Mouse (Mus musculus) stomach, embryonic 16.5 days (tissue): ENCODE data around the gene H3f3b. TPM values are rescaled to one million over a fixed set of nuclear protein-coding genes. Genes with fewer than 3 reads are reported as not detected.

Experiments used
- ATAC-seq: fragments of 200-750 bp; cut with Nextera tagmentation; 2 replicates; pipeline ENCODE4 v1.8.0; 2017; ENCODE audit warnings: moderate number of reproducible peaks, moderate TSS enrichment; ENCODE audit not compliant: insufficient read depth, low FRiP score
- H3K27ac ChIP-seq: fragments of 300-500 bp; sonication (generic); 2 replicates; pipeline ENCODE4 v1.5.1; 2014; ENCODE audit warnings: low read length
- H3K27me3 ChIP-seq: fragments of 300-500 bp; sonication (generic); 2 replicates; pipeline ENCODE4 v1.6.1; 2014; ENCODE audit warnings: low read length, control low read depth, mixed read lengths; ENCODE audit not compliant: control insufficient read depth, insufficient read depth
- H3K36me3 ChIP-seq: fragments of 300-500 bp; sonication (generic); 2 replicates; pipeline ENCODE4 v1.6.1; 2014; ENCODE audit warnings: low read length; ENCODE audit not compliant: control insufficient read depth, insufficient read depth
- H3K4me1 ChIP-seq: fragments of 300-500 bp; sonication (generic); 2 replicates; pipeline ENCODE4 v1.6.1; 2014; ENCODE audit warnings: low read length, control low read depth, mixed read lengths; ENCODE audit not compliant: control insufficient read depth, insufficient read depth
- H3K4me2 ChIP-seq: fragments of 300-500 bp; sonication (generic); 2 replicates; pipeline ENCODE4 v1.6.1; 2014; ENCODE audit warnings: low read depth, low read length, mixed read lengths
- H3K4me3 ChIP-seq: fragments of 300-500 bp; sonication (generic); replicated peaks from 2 replicates; pipeline ENCODE4 v1.5.1; 2014; ENCODE audit warnings: mild to moderate bottlenecking, low read length
- H3K9ac ChIP-seq: fragments of 300-500 bp; sonication (generic); 2 replicates; pipeline ENCODE4 v1.6.1; 2014; ENCODE audit warnings: low read length
- H3K9me3 ChIP-seq: fragments of 300-500 bp; sonication (generic); replicated peaks from 2 replicates; pipeline ENCODE4 v1.6.1; 2016; ENCODE audit warnings: low read length, control low read depth; ENCODE audit not compliant: control insufficient read depth
- WGBS: fragments of 180-500 bp; shearing (Covaris S2); extraction: QIAGEN DNeasy Blood & Tissue Kit; methylation state at CpG from one replicate; pipeline ENCODE4 v1.1.7; 2014; 5-methylcytosine and 5-hydroxymethylcytosine counted together
- polyA plus RNA-seq: library from polyadenylated mRNA; unstranded; fragments of >200 nt; fragmentation: Nextera tagmentation; extraction: Ambion mirVana; gene quantifications from 2 replicates; pipeline ENCODE4 v1.2.1, GENCODE M21; 2015

Gene H3f3b
- polyA plus RNA-seq, 1 experiment from 2014 or later, result 1,592 TPM

GRCm38 (mm10) chr11:116037826-116038225 lies 10.1 kb upstream of the H3f3b start:
- Histone ChIP-seq H3K36me3 (peaks cover 7% of the 10 kb centered on the region), H3K4me1 (no peaks in the 10 kb centered on the region), H3K4me2 (no peak overlapping the region), H3K9me3 (no peaks in the 10 kb centered on the region), H3K4me3 (no peak overlapping the region), H3K27me3 (no peaks in the 10 kb centered on the region), H3K9ac (no peak overlapping the region), H3K27ac (no peak overlapping the region)
- WGBS, result 94% methylated on average over 9 of the region's 9 CpGs
- no peak for ATAC-seq

GRCm38 (mm10) chr11:116036671-116037070 lies 8.9 kb upstream of the H3f3b start:
- Histone ChIP-seq H3K4me2 (no peak overlapping the region), H3K27me3 (no peaks in the 10 kb centered on the region), H3K9me3 (no peaks in the 10 kb centered on the region), H3K9ac (no peak overlapping the region), H3K36me3 (peaks cover 4% of the 10 kb centered on the region), H3K4me1 (0 out of 2 replicates have a peak, but pooled peaks cover 7% of the 10 kb centered on the region), H3K27ac (no peak overlapping the region), H3K4me3 (no peak overlapping the region)
- no peak for ATAC-seq
- WGBS, result 75% methylated on average over 3 of the region's 3 CpGs

- Histone ChIP-seq H3K36me3 (no peaks in the 10 kb centered on the region), H3K27ac (no peak overlapping the region), H3K4me1 (peaks cover 16% of the 10 kb centered on the region; the same call in 1 of the 2 replicates), H3K9ac (no peak overlapping the region), H3K9me3 (no peaks in the 10 kb centered on the region), H3K4me2 (no peak overlapping the region), H3K27me3 (no peaks in the 10 kb centered on the region), H3K4me3 (no peak overlapping the region)
- WGBS, result 95% methylated on average over 6 of the region's 6 CpGs
- ATAC-seq, result no peak
Observed at GRCm38 (mm10) chr11:116034584-116034983, 6.8 kb upstream of the H3f3b start.

GRCm38 (mm10) chr11:116030898-116031845 lies 3.4 kb upstream of the H3f3b start:
- peak overlapping the region; percentile 99 for H3K27ac ChIP-seq
- peak overlapping the region; percentile 93 for H3K9ac ChIP-seq
- no peaks in the 10 kb centered on the region for H3K27me3 ChIP-seq
- ATAC-seq, result no peak
- H3K4me3 ChIP-seq, result peak overlapping the region; percentile 68
- WGBS, result 23% methylated on average over 14 of the region's 14 CpGs
- H3K36me3 ChIP-seq, result no peaks in the 10 kb centered on the region
- H3K9me3 ChIP-seq, result no peaks in the 10 kb centered on the region
- peak overlapping the region; percentile 77 for H3K4me2 ChIP-seq
- peaks cover 18% of the 10 kb centered on the region; the same call in 1 of the 2 replicates for H3K4me1 ChIP-seq

- no peaks in the 10 kb centered on the region for H3K36me3 ChIP-seq
- H3K4me1 ChIP-seq, result peaks cover 18% of the 10 kb centered on the region; the same call in 1 of the 2 replicates
- ATAC-seq, result peak; percentile 95
- H3K4me3 ChIP-seq, result peak within 1 kb of the TSS; percentile 68
- peak within 1 kb of the TSS; percentile 99 for H3K27ac ChIP-seq
- under 1% methylated on average over 66 of the region's 67 CpGs for WGBS
- no peaks in the 10 kb centered on the region for H3K27me3 ChIP-seq
- H3K9ac ChIP-seq, result peak within 1 kb of the TSS; percentile 93
- peak within 1 kb of the TSS; percentile 77 for H3K4me2 ChIP-seq
- no peaks in the 10 kb centered on the region for H3K9me3 ChIP-seq
Observed at GRCm38 (mm10) chr11:116030088-116030897, 2.5 kb upstream of the H3f3b start, which contains the start of gene Unk. Unk (plus strand) TSS chr11:116030322.

GRCm38 (mm10) chr11:116029086-116029865 lies 1.5 kb upstream of the H3f3b start:
- 74% methylated on average over 6 of the region's 6 CpGs for WGBS
- Histone ChIP-seq H3K27ac (peak overlapping the region; percentile 22; the same call in 1 of the 2 replicates), H3K36me3 (no peaks in the 10 kb centered on the region), H3K9ac (peak overlapping the region; percentile 73), H3K27me3 (no peaks in the 10 kb centered on the region), H3K4me2 (peak overlapping the region; percentile 63), H3K9me3 (no peaks in the 10 kb centered on the region), H3K4me1 (peaks cover 18% of the 10 kb centered on the region; the same call in 1 of the 2 replicates), H3K4me3 (peak overlapping the region; percentile 68)
- no peak for ATAC-seq

GRCm38 (mm10) chr11:116028177-116028865 lies 559 bp upstream of the H3f3b start:
- no peak overlapping the region for H3K9ac ChIP-seq
- no peak overlapping the region for H3K4me3 ChIP-seq
- H3K27ac ChIP-seq, result no peak overlapping the region
- ATAC-seq, result no peak
- H3K4me1 ChIP-seq, result peaks cover 18% of the 10 kb centered on the region; the same call in 1 of the 2 replicates
- H3K27me3 ChIP-seq, result no peaks in the 10 kb centered on the region
- H3K9me3 ChIP-seq, result no peaks in the 10 kb centered on the region
- H3K36me3 ChIP-seq, result no peaks in the 10 kb centered on the region; the same call in 1 of the 2 replicates
- no peak overlapping the region for H3K4me2 ChIP-seq
- 75% methylated on average over 9 of the region's 9 CpGs for WGBS
